Comparison of ENCODE assay signal across 8 mouse cellular contexts in the genomic region with DNA sequence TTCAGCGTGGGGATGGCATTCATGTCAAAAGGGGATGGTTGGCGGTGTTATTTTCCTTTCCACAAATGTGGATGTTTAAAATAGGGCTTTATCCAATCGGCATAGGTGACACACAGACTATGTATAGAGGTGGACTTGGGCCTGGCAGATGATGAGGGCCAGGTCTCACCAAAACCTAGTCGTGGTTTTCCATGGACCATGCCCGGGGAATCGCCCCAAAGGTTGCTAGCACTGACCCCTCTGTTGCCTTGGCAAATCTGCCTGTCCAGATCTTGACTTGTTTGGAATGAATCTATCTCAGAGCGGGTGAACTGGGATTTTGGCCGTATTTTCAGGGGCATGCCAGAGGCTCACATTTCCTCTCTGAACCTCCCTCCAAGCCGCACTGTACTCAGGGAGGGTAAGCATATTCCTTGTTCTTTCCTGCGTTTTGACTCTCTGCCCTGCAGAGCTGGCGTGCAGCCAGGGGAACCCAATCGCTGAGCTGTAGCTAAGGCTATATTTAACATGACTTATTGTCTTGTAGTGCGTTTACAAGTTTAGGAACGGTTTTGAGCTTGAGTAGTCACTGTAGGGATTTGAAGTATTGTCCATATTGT. TPM values are rescaled to one million over a fixed set of nuclear protein-coding genes. Genes with fewer than 3 reads are reported as not detected.
DNase-seq lines count a peak whose midpoint lies in the region; ATAC-seq and TF ChIP-seq lines count a peak whose summit lies in the region.

No protein-coding gene starts in this region.

- peaks cover 18% of the 10 kb centered on the region; the same call in 1 of the 2 replicates for H3K4me1 ChIP-seq in lung, embryonic 14.5 days (ENCODE audit: insufficient read depth)
- H3K4me1 ChIP-seq in lung, adult 2 months (ENCODE audit: control insufficient read depth, insufficient read depth, low read length), result no peaks in the 10 kb centered on the region
- peaks cover 12% of the 10 kb centered on the region for H3K4me1 ChIP-seq in forebrain, postnatal 0 days (ENCODE audit: insufficient read depth)
- H3K4me1 ChIP-seq in intestine, embryonic 16.5 days (ENCODE audit: control insufficient read depth, insufficient read depth, low read length), result peaks cover 5% of the 10 kb centered on the region; the same call in 1 of the 2 replicates

- 39% methylated on average over 14 of the region's 14 CpGs for WGBS in lung, embryonic 14.5 days
- WGBS in lung, adult 2 months, result 34% methylated on average over 14 of the region's 14 CpGs
- WGBS in forebrain, postnatal 0 days, result 50% methylated on average over 14 of the region's 14 CpGs
- WGBS in intestine, embryonic 16.5 days, result 50% methylated on average over 14 of the region's 14 CpGs

- H3K36me3 ChIP-seq in lung, embryonic 14.5 days (ENCODE audit: insufficient read depth), result no peaks in the 10 kb centered on the region
- no peaks in the 10 kb centered on the region for H3K36me3 ChIP-seq in forebrain, postnatal 0 days (ENCODE audit: insufficient read depth)
- H3K36me3 ChIP-seq in intestine, embryonic 16.5 days (ENCODE audit: control insufficient read depth, insufficient read depth, low read length), result no peaks in the 10 kb centered on the region

- no peak overlapping the region for H3K9ac ChIP-seq in lung, embryonic 14.5 days
- no peak overlapping the region for H3K9ac ChIP-seq in forebrain, postnatal 0 days
- no peak overlapping the region for H3K9ac ChIP-seq in intestine, embryonic 16.5 days (ENCODE audit: low read depth, low read length)

- TF ChIP-seq CTCF in lung, embryonic 14.5 days (IDR thresholded peaks at IDR 0.05; ENCODE audit: low read depth), result no peak
- no peak for TF ChIP-seq CTCF in lung, adult 2 months (IDR thresholded peaks at IDR 0.05; ENCODE audit: insufficient read depth, low read length)
- no peak for TF ChIP-seq CTCF in forebrain, postnatal 0 days (IDR thresholded peaks at IDR 0.05; ENCODE audit: low read depth)

- peak overlapping the region; percentile 2; the same call in 1 of the 2 replicates for H3K27ac ChIP-seq in lung, embryonic 14.5 days (ENCODE audit: low read depth)
- no peak overlapping the region for H3K27ac ChIP-seq in forebrain, postnatal 0 days (ENCODE audit: low read depth, low read length)
- 0 out of 2 replicates have a peak overlapping the region, but pooled peaks have one; percentile 37 for H3K27ac ChIP-seq in intestine, embryonic 16.5 days (ENCODE audit: low read length)

- no peak overlapping the region for H3K4me3 ChIP-seq in lung, embryonic 14.5 days (ENCODE audit: low read depth, low read length)
- H3K4me3 ChIP-seq in lung, adult 2 months (replicated peaks; ENCODE audit: extremely low read depth, low read depth, low read length), result no peak overlapping the region
- H3K4me3 ChIP-seq in forebrain, postnatal 0 days (ENCODE audit: low read depth, low read length), result no peak overlapping the region
- H3K4me3 ChIP-seq in intestine, embryonic 16.5 days (ENCODE audit: low read length), result no peak overlapping the region

- DNase-seq in lung, embryonic 14.5 days, result peak; percentile 91
- DNase-seq in lung, adult 2 months, result no peak
- peak; percentile 80 for DNase-seq in adrenal gland, postnatal 25 days
- DNase-seq in forebrain, postnatal 0 days, result peak; percentile 53
- peak; percentile 61 for DNase-seq in right cerebral cortex, postnatal 4 days
- no peak for DNase-seq in thymus, postnatal 0 days (ENCODE audit: low spot score)
- DNase-seq in B cell, adult 2 months, result no peak

- H3K4me2 ChIP-seq in lung, embryonic 14.5 days, result no peak overlapping the region
- H3K4me2 ChIP-seq in forebrain, postnatal 0 days (ENCODE audit: low read depth), result no peak overlapping the region
- no peak overlapping the region for H3K4me2 ChIP-seq in intestine, embryonic 16.5 days (ENCODE audit: low read depth, low read length)

- H3K27me3 ChIP-seq in lung, embryonic 14.5 days (ENCODE audit: insufficient read depth, low read length), result no peaks in the 10 kb centered on the region
- no peaks in the 10 kb centered on the region for H3K27me3 ChIP-seq in forebrain, postnatal 0 days (ENCODE audit: insufficient read depth, low read length)
- H3K27me3 ChIP-seq in intestine, embryonic 16.5 days (replicated peaks; ENCODE audit: control insufficient read depth, insufficient read depth, low read length), result no peaks in the 10 kb centered on the region

- peak; percentile 70; the same call in 1 of the 2 replicates for ATAC-seq in lung, embryonic 14.5 days (ENCODE audit: insufficient read depth)
- peak; percentile 49; the same call in 1 of the 2 replicates for ATAC-seq in forebrain, postnatal 0 days
- ATAC-seq in intestine, embryonic 16.5 days, result peak; percentile 49; the same call in 1 of the 2 replicates

- no peak for TF ChIP-seq POLR2A in lung, adult 2 months (IDR thresholded peaks at IDR 0.05; ENCODE audit: borderline replicate concordance, extremely low read depth, low read depth, low read length)

- no peaks in the 10 kb centered on the region for H3K9me3 ChIP-seq in lung, embryonic 14.5 days (ENCODE audit: low read depth, low read length)
- H3K9me3 ChIP-seq in forebrain, postnatal 0 days (ENCODE audit: low read length), result no peaks in the 10 kb centered on the region
- H3K9me3 ChIP-seq in intestine, embryonic 16.5 days (ENCODE audit: control insufficient read depth, low read length), result no peaks in the 10 kb centered on the region

RNA-seq across cellular contexts. Expression of a gene that starts 1.0 kb away (rescaled TPM):
- 0.21 and 0.31 TPM in 2 replicates for polyA plus RNA-seq in lung, embryonic 14.5 days (2014; fragmentation: Nextera tagmentation; extraction: Ambion mirVana)
- polyA plus RNA-seq in lung, adult 2 months (2012; rRNA removed), result 0.15 and 2.3 TPM in 2 replicates
- 0.09 and 0.10 TPM in 2 replicates for total RNA-seq in adrenal gland, postnatal 25 days (2021)
- 0.19 and 0.77 TPM in 2 replicates for total RNA-seq in forebrain, postnatal 0 days (2014; rRNA removed)
- 0.05 and 0.07 TPM in 2 replicates for polyA plus RNA-seq in forebrain, postnatal 0 days (2015; fragmentation: Nextera tagmentation; extraction: Ambion mirVana)
- polyA plus RNA-seq in intestine, embryonic 16.5 days (2015; fragmentation: Nextera tagmentation; extraction: Ambion mirVana), result 0.15 and 0.18 TPM in 2 replicates
- 0.10 and 0.14 TPM in 2 replicates for polyA plus RNA-seq in thymus, postnatal 0 days (2015; fragmentation: Nextera tagmentation; extraction: Ambion mirVana)

RNA-seq across cellular contexts. Expression of a gene that starts 3.4 kb away (rescaled TPM):
- 0.19 TPM in 1 of 2 replicates, not detected in the other for polyA plus RNA-seq in lung, embryonic 14.5 days (2014; fragmentation: Nextera tagmentation; extraction: Ambion mirVana)
- polyA plus RNA-seq in lung, adult 2 months (2012; rRNA removed), result 0.15 and 0.18 TPM in 2 replicates
- total RNA-seq in adrenal gland, postnatal 25 days (2021), result not detected in 2 replicates
- total RNA-seq in forebrain, postnatal 0 days (2014; rRNA removed), result 0.15 and 0.38 TPM in 2 replicates
- polyA plus RNA-seq in forebrain, postnatal 0 days (2015; fragmentation: Nextera tagmentation; extraction: Ambion mirVana), result 0.15 TPM in 2 replicates
- 0.17 TPM in 1 of 2 replicates, not detected in the other for polyA plus RNA-seq in intestine, embryonic 16.5 days (2015; fragmentation: Nextera tagmentation; extraction: Ambion mirVana)
- polyA plus RNA-seq in thymus, postnatal 0 days (2015; fragmentation: Nextera tagmentation; extraction: Ambion mirVana), result not detected in 2 replicates

Comparison
In these comparisons a context has a peak if more than half of its experiments do, and no peak if none do; other contexts are left out.
1. DNase-seq: peak in lung, embryonic 14.5 days (single experiment), adrenal gland, postnatal 25 days (single experiment), forebrain, postnatal 0 days (single experiment) and right cerebral cortex, postnatal 4 days (single experiment); none in lung, adult 2 months (single experiment), thymus, postnatal 0 days (single experiment) and B cell, adult 2 months (0 of 2).
2. Peak in every context shown above with its lines, with median percentiles within 50 percentile points of each other: ATAC-seq.